Mouse (Mus musculus): ENCODE data around the gene Pgap2. TPM values are rescaled to one million over a fixed set of nuclear protein-coding genes. Genes with fewer than 3 reads are reported as not detected.

The Pgap2 gene
- total RNA-seq, 2 experiments from 2014 or later: 42.7 to 42.8 TPM

DNA sequence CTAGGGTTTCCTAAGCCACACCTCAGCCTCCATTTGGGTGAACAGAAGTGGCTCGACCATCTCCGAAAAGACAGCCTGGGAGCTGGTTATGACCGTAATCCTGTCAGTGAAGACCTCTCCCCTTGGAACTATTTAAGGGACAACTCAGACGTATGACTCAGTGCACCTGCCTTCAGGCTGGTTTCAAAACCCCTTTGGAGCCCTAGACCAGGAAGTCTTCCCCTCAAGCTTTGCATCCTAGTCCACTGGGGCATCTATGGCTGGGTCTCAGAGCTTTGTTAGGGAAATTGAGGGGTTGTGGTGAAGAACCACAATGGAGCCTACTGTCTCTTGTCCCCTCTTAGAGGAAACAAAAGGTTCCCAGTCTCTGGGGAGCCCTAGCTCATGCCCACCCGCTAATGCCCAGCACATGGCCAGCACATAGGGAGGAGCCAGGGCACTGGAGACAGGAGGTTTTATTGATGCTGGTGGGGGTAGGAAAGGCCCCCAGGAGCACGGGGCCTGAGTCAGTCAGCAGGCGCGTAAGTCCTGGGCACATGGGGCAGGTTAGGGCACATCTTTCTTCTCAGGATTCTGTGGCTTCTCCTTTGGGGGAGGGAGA, 28.8 kb downstream of the Pgap2 start:
- no peak for DNase-seq (ENCODE audit: low spot score in 2 of 2)

DNA sequence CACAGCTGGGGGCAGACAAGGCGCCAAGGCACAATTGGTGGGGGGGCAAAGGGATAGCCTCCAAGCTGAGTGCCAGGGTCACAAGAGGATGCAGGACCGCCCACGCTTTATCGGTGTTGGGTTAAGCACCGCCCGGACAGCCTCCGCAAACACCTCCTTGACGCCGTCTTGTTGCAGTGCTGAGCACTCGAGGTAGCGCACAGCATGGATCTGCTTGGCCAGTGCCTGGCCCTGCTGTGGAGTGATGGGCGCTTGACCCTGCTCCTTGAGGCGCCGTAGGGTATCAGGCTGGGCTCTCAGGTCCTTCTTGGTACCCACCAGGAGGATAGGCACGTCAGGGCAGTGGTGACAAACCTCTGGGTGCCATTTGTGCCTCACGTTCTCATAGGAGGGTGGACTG, 29.6 kb downstream of the Pgap2 start:
- no peak for DNase-seq (ENCODE audit: low spot score in 2 of 2)

DNA sequence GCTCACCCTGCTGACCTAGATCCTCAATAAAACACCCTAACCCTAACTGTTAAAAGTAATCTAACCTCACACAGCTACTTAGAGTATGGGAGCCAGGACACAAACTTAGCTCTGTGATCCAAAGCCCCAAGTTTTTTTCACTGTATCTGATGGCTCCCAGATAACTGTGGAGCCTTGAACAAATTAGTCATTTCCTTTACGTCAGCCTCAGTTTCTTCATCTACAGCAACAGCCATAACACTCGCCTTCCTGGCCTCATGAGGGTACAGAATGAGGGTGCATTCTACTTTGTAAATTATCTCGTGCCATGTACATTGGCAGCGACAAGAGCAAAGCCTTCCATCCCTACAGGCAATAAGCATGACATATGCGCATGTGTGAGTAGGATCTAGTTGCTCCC, 32.4 kb downstream of the Pgap2 start:
- DNase-seq (ENCODE audit: low spot score in 2 of 2): no peak

DNA sequence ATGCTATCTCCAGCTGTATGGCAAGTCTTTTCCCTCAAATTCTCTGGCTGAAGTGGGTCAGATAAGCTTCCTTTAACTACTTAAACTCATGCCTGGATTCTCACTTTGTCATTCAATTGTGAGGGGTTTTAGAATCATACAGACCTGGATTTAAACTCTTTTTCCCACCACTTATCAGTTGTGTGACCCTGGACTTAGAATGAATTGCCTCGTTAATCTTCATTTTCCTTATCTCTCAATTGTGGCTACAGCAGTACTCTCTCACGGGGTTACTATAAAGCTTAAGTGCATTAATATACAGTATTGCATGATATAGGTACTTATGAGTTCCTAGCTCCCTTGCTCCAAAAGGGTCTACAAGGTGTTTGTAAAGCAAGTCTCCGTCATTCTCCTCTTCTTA, 32.9 kb downstream of the Pgap2 start:
- no peak for DNase-seq (ENCODE audit: low spot score in 2 of 2)

DNA sequence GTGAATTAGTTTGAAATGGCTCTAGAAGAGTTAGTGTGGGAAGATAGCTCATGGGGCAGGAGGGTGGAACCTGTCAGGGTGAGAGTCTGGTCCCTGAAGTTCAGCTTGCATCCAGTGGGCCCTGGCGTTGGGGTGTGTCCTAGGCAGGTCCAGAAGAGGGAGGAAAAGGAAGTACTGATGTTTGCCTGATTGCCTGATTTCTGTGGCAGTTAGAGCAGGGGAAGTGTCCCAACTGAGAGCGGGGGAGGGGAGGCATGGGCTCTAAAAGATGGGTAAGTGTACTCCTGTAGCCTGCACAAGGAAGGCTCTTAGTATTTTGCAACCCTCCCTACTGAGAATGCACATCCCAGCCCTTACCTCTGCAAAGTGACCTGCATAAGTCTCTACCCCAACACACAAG, 33.9 kb downstream of the Pgap2 start:
- no peak for DNase-seq (ENCODE audit: low spot score in 2 of 2)

DNA sequence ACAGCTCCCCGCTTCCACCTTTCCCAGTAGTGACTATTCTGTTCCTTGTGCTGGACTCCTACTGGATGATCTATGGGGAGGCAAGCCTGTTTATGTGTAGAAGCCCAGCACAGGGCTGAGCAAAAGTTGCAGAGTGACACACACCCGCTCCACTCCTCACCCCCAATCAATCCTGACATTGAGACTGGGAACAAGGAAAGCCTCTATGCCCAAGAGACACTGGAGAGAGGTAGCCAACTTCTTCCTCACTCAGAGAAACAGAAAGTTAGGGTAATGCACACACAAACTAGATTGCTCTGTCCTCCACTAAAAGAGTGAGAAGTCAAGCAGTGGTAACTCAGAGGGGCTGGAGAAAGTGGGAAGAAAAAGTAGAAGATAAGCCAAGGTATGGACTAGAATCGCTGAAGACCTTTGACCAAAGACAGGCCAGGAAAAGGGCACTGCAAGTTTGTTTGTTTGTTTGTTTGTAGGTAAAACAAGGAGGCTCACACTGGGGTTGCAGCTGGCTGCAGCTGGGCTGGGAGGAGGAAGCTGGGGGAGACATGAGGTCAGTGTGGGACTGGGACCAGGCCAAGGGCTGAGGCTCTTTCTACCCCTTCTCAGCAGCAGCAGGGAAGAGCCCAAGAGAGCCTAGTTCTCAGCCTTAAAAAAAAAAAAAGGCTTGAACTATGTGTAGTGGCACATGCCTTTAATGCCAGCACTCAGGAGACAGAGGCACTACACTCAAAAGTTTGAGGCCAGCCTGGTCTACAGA, 35.0 kb downstream of the Pgap2 start:
- DNase-seq (ENCODE audit: low spot score in 2 of 2): peak in 1 of 2 experiments; percentile 67

DNA sequence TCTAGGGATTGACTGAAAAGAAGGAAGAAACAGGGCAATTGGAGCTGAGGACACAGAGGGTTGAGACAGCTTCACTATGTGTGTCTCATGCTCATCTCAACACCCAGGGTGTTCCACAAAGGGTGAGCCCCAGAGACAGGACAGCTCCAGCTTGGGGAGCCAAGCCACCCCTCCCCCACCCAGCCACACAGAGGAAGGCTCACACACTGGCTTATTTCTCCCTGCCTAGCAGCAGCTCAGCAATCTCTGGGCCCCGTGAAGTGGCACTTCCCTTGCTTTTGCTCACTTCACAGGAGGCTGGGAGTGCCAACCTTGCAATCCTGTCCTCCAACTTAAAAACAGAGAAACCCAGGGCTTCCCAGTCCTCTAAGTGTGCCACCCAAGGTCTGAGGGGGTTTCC, 35.8 kb downstream of the Pgap2 start:
- DNase-seq (ENCODE audit: low spot score in 2 of 2): peak in 1 of 2 experiments; percentile 42

DNA sequence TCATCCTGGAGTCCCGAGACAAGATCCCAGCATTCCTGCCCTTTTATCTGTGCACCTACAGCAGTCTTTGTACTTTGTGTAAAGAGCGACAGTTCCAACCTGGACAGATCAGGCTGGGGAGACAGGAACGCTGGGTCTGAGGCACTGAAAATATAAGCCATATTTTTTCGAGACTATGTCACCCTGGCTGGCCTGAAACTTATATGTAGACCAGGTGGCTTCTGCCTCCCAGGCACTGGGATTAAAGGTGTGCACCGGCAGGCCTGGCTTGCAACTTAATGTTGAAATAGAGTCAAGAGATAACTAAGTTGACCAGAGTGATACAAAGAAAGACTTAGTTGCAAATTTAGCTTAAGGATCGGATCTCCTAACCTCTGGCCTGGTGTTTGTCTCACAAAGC, 36.3 kb downstream of the Pgap2 start:
- no peak for DNase-seq (ENCODE audit: low spot score in 2 of 2)

DNA sequence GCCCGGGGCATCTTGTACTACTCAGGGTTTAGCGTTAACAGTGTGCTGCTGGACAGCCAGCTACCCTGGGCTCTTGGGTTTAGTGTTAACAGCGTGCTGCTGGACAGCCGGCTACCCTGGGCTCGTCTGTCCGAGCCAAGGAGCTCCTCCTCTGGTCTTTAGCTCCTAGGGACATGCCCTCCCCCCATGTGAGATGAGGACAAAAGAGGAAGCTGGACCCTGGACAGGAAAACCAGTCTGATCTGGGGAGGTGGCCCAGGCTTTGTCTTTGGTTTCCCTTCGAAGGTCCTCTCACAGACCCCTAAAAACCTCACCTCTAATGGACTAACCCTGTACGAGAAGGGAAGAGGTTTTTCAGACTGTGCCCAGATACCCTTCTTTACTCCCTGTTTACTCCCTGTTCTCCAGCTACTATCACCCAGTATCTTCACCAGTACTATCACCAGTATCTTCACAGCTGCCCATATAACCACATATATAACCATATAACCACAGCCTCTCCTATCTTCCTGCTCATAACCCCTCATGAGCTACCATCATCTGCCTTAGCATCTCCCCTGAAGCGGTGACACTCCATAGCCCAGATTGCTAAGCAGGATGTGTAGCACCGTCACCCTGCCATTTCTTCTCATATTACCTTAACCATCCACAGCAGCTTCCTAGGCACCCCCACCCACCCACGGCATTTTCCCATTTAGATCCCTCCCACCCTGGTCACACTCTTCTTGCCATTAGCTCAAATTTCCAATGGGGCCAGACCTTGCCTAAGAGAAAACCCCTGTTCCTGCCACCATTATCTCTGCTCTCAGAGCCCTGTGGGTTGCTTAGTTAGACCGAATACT, 37.2 kb downstream of the Pgap2 start:
- no peak for DNase-seq (ENCODE audit: low spot score in 2 of 2)

DNA sequence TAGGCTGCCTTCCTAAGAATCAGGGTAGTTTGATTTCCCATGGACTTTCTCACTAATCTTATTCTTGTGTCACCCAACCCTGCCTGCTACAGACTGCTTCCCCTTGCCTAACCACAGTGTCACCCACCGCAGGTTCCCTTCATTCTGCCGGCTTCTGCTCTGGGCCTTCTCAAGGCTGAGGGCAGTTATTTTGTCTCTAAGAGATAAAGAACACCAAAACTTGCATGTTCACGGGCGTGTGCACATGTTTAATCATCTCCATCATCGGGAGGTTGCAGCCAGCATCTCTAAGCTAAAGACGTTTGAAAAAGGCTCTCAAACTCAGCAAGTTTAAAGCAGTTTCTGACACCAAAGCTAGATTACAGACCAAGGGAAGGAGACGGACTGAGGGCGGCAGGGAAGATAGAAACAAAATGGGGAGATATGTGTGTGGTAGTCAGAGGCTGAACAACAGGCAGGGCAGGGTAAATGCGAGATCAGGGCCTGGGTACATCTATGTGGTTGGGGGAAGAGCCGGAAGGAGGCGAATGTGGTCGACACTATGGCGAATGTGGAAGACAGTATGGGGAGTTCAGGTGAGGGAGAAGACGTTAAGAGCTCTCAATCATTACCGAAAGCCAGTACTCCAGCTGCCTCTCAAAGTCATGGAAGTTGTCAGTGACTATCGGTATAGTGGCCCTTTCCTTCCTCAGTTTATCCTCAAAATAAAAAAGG, 38.8 kb downstream of the Pgap2 start:
- no peak for DNase-seq (ENCODE audit: low spot score in 2 of 2)

DNA sequence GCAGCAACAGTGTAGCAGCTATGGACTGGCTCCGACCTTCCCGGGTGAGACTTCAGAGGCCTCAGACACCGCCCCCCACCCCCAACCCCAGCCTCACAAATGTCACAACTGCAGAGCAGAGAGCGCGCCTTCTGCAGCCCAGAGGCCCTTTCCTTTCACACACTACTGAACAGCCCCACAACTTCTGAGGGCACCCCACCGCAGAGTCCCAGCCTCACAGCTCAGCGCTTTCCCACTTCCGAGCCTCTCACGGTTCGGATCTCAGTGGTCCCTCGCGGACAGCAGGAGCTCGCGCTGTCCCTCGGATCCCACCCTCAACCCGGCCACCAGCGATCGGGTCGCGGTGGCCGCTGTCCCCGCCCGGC, 39.5 kb downstream of the Pgap2 start:
- peak in 1 of 2 experiments; percentile 24 for DNase-seq (ENCODE audit: low spot score in 2 of 2)

DNA sequence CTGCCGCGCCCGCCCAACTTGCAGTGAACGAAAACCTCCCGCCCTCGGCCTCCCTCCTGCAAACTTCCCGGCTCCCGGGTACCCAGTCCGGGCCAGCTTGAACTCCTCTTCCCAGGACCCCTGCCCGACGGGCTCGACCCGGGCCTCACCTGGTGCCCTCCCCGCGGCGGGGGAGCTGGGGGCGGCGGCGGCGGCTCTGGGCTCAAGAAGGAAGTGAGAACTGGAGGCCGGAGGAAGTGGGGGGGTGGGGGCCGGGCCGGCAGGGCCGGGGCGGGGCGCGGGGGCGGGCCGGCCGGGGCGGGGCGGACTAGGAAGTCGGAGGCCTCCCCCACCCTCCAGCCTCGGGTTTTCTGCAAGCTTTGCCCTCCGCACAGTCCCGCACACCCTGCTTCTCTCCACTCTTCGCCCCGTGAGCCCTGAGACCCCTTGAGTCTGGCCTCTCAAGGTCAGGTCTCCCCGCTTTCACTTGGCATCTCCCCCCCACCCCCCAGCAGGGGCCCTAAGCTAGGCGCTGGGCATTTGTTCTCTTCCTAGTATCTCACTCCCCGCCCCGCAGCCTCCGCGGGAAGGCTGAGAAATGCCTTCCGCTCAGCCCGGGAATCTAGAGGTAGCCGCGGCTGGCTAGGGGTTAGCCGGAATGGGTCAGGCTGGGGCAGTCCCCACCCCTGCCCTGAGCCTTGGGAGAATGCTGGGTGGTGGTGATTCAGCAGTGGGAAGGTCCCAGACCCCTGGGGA, 40.1 kb downstream of the Pgap2 start:
- peak; percentile 62 to 80 for DNase-seq (ENCODE audit: low spot score in 2 of 2)

DNA sequence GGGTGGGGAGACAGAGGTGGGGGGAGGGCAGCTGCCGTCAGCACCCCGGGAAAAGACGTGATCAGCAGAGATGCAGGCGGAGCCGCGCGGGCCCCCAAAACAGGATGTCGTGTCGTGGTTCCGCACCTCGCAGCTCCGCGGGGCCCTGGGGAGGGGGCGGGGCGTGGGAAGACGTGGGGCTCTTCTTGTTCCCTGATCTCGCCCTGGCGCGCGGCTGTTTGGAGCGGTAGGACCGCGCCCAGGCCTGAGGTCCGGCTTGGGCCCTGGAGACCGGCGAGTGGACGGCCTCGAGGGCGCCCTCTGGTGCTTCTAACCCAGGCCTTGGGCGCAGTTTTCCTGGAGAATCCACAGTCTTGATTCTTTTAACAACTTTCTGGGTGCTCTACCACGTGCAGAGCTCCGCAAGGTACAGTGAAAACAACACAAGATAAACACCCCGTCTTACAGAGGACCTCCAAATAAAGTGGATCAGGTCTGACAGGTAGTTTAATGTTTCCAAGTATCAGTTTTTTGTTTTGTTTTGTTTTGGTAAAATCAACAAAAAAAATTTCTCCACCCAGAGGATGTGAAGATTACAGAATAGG, 40.7 kb downstream of the Pgap2 start:
- DNase-seq (ENCODE audit: low spot score in 2 of 2): peak; percentile 82 to 91

DNA sequence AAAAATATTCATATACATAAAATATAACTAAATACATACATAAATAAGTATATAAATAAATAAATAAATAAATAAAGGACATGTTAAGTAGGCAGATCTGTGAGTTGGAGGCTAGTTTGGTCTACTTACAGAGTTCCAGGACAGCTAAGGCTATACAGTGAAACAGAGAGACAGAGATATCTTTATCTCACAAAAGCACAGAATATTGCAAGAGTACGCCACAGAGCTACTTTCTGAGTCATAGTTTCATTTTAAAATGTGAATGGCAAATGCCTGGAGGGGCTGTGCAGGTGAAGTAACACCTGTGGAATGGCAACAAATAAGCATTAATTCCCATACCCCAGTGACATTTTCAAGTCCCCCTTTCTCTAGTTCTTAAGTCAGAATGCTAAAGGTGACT, 43.6 kb downstream of the Pgap2 start:
- DNase-seq (ENCODE audit: low spot score in 2 of 2): no peak

DNA sequence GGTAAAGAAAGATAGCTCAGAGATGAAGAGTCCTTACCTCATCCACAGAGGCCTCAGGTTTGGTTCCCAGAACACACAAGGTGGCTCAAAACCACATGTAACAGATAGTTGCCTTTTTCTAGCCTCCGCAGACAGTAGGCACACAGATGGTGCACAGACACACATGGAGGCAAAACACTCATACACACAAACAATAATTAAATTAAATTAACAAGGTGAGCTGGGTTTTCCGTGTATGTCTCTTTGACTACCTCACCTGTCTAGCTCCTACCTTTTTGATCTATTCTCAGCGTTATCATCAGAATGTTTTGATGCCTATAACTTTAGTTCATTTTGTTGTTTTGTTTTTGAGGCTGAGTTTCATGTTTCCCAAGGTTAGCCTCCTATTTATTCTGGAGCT, 45.9 kb downstream of the Pgap2 start, which contains the start of gene Rhog:
Gene Rhog, minus strand, starts transcription at position 101 of the 400 bp plus-strand sequence.
- DNase-seq (ENCODE audit: low spot score in 2 of 2): no peak

DNA sequence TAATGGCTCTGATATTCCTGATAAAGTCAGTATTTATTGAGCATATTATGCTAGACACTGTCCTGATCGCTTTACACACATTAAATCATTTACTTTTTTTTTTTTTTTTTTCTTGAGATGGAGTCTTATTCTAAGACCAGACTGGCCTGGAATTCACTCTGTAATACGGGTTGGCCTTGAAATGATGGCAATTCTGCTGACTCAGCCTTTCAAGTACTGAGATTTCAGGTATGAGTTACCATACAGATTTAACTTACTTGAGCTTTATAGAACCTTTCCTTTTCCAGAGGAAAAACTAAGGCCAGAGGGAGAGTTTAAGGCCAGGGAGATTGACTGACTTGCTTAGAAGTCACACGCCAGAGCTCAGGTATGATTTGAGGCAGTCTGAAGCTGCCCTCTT, 46.6 kb downstream of the Pgap2 start:
- no peak for DNase-seq (ENCODE audit: low spot score in 2 of 2)

DNA sequence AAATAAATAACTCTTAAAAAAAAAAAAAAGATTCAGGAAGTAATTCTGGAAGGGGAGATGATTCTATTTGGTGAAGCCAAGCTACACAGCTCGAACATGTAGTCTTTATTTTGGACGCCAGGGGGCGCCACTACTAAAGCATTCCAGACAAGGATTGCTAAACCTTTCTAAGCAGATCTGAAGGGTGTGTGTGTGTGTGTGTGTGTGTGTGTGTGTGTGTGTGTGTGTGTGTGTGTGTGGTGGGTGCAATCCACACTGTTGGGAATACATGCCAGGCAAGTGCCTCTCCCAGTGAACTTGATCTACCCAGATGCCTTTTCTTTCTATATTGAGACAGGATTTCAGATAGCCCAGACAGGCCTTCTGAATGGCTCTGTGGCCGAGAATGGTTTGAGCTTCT, 48.2 kb downstream of the Pgap2 start:
- peak; percentile 64 to 80 for DNase-seq (ENCODE audit: low spot score in 2 of 2)

DNA sequence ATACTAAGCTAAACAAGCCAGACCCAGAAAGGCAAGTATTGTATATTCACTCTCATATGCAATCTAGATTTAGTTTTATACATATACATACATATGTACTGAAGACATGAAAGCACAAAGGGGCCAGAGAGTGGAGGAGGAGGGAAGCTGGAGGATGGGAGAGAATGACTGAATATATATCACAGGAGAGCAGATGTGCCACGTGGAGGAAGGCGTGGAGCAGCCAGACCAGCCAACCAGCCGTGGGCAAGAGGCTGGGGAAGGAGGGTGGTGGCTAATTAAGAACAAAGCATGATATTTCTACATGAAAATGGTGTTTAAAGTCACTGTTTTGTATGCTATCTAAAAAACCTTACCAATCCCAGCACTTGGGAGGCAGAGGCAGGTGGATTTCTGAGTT, 48.7 kb downstream of the Pgap2 start:
- no peak for DNase-seq (ENCODE audit: low spot score in 2 of 2)

DNA sequence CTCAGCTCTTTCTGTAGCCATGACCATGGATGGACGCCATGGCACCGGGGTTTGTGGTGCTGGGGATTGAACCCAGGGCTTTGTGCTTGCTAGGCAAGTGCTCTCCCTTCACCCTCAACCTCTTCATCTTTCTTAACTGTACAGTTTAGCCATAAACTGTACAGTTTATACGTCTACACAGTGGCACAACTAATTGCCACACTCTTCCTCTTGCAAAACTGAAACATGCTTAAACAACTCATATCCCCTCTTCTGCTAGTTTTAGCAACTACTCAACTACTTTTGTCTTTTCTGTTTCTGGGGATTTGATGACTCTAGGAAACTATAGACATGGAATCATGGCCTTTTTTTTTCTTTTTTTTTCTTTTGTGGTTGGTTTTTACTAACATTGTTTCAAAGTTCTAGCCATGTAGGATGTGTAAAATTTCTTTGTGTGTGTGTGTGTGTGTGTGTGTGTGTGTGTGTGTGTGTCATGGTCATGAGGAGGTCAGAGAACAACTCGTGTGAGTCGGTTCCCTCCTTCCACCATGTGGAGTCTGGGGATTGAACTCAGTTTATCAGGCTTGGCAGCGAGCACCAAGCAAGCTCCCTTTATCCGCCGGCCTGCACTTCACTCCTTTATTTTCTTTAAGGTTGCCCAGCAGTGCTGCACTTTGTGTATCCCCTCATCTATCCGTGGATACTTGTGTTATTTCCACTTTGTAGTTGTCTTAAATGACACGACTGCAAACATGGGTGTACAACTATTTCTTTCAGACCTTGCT, 49.9 kb downstream of the Pgap2 start:
- no peak for DNase-seq (ENCODE audit: low spot score in 2 of 2)

DNA sequence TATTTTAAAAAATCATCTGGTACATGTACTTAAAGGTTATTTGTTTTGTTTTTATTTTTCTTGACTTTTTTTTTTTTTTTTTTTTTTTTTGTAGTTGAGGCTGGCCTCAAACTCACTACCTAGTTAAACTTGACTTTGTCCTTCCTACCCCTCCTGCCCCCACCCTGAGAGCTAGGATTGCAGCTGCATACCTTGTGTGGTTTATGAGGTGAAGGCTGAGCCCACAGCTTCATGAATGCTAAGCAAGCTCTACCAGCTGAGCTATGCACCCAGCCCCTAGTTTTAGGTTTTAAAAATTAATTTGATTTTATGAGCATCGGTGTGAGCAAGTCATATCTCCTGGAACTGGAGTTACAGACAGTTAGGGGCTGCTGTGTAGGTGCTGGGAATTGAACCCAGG, 50.5 kb downstream of the Pgap2 start:
- no peak for DNase-seq (ENCODE audit: low spot score in 2 of 2)

All from gastrocnemius, postnatal 4 days (tissue).